Mouse (Mus musculus) testis, adult 10 weeks (tissue): ENCODE results near the gene Capn9. TPM values are rescaled to one million over a fixed set of nuclear protein-coding genes. Genes with fewer than 3 reads are reported as not detected.

Experiments
- polyA plus RNA-seq: library from polyadenylated mRNA; stranded (reverse); fragments of 350-450 nt; fragmentation: Illumina TruSeq; extraction: RNeasy Lipid Tissue Mini Kit (QIAGEN cat#74804); gene quantifications from one replicate; pipeline ENCODE4 v1.2.3, GENCODE M21; 2014; ENCODE audit warnings: low read depth, low replicate concordance

Capn9 gene
- polyA plus RNA-seq = not detected

GRCm38 (mm10) chr8:124575811-124576210, at the start of gene Capn9:
Capn9 (plus strand) TSS chr8:124576111.

GRCm38 (mm10) chr8:124569593-124569992, 6.3 kb upstream of the Capn9 start, which contains the start of gene Agt:
Agt (minus strand) TSS chr8:124569706.

GRCm38 (mm10) chr8:124663112-124663873, 87.4 kb downstream of the Capn9 start, which contains the start of gene 2310022B05Rik:
2310022B05Rik (minus strand) TSS chr8:124663369.

Other genes starting within 250 kb of the Capn9 start
- 3.4 TPM for gene Pgbd5, start 136.5 kb upstream of the Capn9 start, polyA plus RNA-seq
- gene Cog2, start 55.3 kb upstream of the Capn9 start, polyA plus RNA-seq = 10.6 TPM
- gene Agt, start 6.4 kb upstream of the Capn9 start, polyA plus RNA-seq = 17.7 TPM
- gene 2310022B05Rik, start 87.3 kb downstream of the Capn9 start, polyA plus RNA-seq = 4.3 TPM
- 15.5 TPM for gene Ttc13, start 145.9 kb downstream of the Capn9 start, polyA plus RNA-seq
- gene Arv1, start 146.0 kb downstream of the Capn9 start, polyA plus RNA-seq = 3.4 TPM
- gene Fam89a, start 175.7 kb downstream of the Capn9 start, polyA plus RNA-seq = 2.4 TPM
- gene Trim67, start 217.0 kb downstream of the Capn9 start, polyA plus RNA-seq = 0.15 TPM